Mouse (Mus musculus): ENCODE results near the gene Lrpprc. TPM values are rescaled to one million over a fixed set of nuclear protein-coding genes. Genes with fewer than 3 reads are reported as not detected.

The Lrpprc gene
- 10 to 100 TPM; 50.0 to 50.8 TPM for total RNA-seq (2023)

DNA sequence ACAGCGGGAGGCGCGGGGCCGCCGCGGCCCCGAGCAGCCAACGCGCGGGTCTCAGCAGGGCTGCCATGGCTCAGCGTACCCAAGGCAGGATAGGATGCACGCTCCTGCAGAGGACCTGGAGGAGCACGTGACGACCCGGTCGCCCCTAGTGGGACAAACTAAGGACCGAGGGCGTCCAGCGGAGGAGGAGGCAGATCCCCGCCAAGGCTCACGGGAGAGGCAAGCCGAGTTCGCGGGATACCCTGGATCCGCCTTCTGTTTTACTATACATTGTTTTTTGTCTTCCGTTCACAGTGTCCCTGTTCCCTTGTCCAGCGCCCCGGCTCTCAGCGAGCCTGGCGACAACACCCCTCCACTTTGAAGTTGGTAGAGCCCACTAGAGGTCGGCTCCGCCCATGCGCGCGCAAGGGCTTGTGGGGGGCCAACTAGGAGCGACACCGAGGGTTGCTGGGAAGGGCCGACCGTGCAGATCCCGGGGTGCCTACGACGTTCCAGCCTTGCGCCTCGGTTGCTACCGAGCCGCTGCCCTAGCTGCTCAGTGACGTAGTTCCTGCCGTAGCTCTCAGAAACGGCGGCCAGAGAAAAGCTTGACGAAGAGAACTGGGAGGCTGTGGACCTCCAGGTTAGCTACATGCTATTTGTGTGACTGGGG lies at the start of gene Lrpprc:
Gene Lrpprc (minus strand): TSS at position 343 of the 652 bp plus-strand sequence.

DNA sequence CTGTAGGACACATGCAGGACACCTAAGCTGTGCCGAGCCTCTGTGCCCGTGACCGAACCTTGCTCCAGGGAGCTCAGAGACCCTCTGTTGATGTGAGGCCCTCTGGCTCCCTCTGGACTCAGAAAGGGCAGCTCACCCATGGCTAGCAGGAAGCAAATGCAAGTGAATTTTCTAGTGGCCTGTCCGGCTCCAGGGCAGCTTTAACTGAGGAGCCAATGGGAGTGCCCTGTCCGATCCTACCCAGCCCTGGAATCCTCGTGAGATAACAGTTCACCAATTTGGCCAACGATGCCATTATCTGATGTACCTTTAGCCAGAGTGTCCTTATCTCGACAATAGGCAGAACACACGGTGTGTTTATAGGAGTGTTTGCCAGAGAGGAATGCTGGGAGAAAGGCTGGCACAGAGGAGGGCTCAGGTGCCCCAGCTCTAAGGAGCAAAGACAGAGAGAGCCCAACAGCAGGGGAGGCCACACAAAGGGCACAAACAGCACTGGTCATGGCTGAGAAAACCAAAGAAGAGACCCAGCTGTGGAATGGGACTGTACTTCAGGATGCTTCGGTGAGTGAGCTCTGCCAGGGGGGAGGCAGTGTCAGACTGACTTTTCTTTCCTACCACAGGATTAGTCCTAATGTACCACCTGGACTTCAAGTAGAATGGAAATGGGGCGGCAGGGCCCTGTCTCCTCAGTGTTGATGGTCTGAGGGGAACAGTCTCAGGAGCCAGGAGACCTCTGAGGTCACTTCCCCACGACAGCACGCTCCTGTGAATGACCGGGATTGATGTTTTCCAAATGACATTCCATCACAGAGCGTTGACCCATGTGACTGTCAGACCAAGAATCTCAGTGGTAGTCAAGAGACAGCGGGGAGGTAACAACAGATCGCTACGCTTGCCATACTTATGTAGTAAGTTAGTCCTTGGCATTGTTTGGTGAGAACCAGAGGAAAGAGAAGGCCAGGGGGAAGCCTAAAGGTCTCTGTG lies 107.6 kb downstream of the Lrpprc start, which contains the start of gene Abcg5:
Gene Abcg5 (minus strand): TSS at position 278 of the 984 bp plus-strand sequence.

DNA sequence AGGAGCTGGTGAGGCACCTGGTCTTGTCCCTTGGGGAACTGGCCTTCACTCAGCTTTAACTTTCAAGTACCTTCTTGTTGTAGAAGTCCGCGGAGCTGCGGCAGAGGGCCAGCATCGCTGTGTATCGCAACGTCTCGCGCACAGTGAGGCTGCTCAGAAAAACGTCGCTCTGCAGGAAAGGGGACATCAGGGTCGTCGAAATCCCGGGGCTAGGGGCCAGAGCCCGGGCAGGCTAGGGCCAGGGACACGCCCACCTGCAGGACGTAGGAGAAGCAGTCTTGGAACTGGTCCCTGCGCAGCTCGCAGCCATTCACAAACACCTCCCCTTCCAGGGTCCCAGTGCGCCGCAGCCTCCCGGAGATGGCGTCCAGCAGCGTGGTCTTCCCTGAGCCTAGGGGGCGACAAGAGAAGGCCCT lies 114.6 kb downstream of the Lrpprc start, which contains the start of gene Abcg8:
Gene Abcg8 (plus strand): TSS at position 352 of the 416 bp plus-strand sequence.

Other genes with a start within 250 kb of the Lrpprc start
- under 1 TPM; 0.55 to 0.86 TPM for gene Dync2li1, start 164.3 kb downstream of the Lrpprc start, total RNA-seq (2023)
- not detected for gene Abcg8, start 114.5 kb downstream of the Lrpprc start, total RNA-seq (2023)
- gene Abcg5, start 107.8 kb downstream of the Lrpprc start, total RNA-seq (2023), result not detected
- gene Ppm1b, start 166.0 kb upstream of the Lrpprc start, total RNA-seq (2023), result 100 to 1,000 TPM; 109 to 112 TPM
- gene Slc3a1, start 237.6 kb upstream of the Lrpprc start, total RNA-seq (2023), result 1 to 10 TPM; 4.0 to 5.5 TPM